Mouse (Mus musculus): ENCODE data around the gene Myocd. TPM values are rescaled to one million over a fixed set of nuclear protein-coding genes. Genes with fewer than 3 reads are reported as not detected.

Gene Myocd
- polyA plus RNA-seq, 2 experiments: 0.39 to 0.50 TPM

- no peak for TF ChIP-seq POLR2A (IDR thresholded peaks at IDR 0.05; ENCODE audit: borderline replicate concordance, extremely low read depth, insufficient read depth, insufficient read length)
- Histone ChIP-seq H3K27me3 (ENCODE audit: control insufficient read depth, insufficient read depth, low read length) (no peaks in the 10 kb centered on the region), H3K36me3 (ENCODE audit: control insufficient read depth, insufficient read depth, low read length) (no peaks in the 10 kb centered on the region), H3K4me2 (replicated peaks; ENCODE audit: low read depth, low read length, severe bottlenecking) (no peak overlapping the region), H3K4me3 (replicated peaks; ENCODE audit: low read length) (no peak overlapping the region), H3K9me3 (ENCODE audit: control insufficient read depth, low read length) (no peaks in the 10 kb centered on the region), H3K4me1 (ENCODE audit: control insufficient read depth, insufficient read depth, low read length) (no peaks in the 10 kb centered on the region), H3K9ac (ENCODE audit: low read depth, low read length, severe bottlenecking) (no peak overlapping the region), H3K27ac (replicated peaks; ENCODE audit: low read depth, low read length) (no peak overlapping the region)
- ATAC-seq (ENCODE audit: low FRiP score, low read depth) (no peak), DNase-seq (ENCODE audit: low spot score) (no peak)
- WGBS: 68% methylated on average over 4 of the region's 4 CpGs
These were observed 126.9 kb downstream of the Myocd start for GRCm38 (mm10) chr11:65142838-65143417.

GRCm38 (mm10) chr11:65139030-65139429, 130.8 kb downstream of the Myocd start:
- DNase-seq (ENCODE audit: low spot score) (no peak), ATAC-seq (ENCODE audit: low FRiP score, low read depth) (no peak)
- Histone ChIP-seq H3K4me2 (replicated peaks; ENCODE audit: low read depth, low read length, severe bottlenecking) (no peak overlapping the region), H3K27me3 (ENCODE audit: control insufficient read depth, insufficient read depth, low read length) (no peaks in the 10 kb centered on the region), H3K4me3 (replicated peaks; ENCODE audit: low read length) (no peak overlapping the region), H3K9me3 (ENCODE audit: control insufficient read depth, low read length) (no peaks in the 10 kb centered on the region), H3K9ac (ENCODE audit: low read depth, low read length, severe bottlenecking) (no peak overlapping the region), H3K36me3 (ENCODE audit: control insufficient read depth, insufficient read depth, low read length) (no peaks in the 10 kb centered on the region), H3K4me1 (ENCODE audit: control insufficient read depth, insufficient read depth, low read length) (no peaks in the 10 kb centered on the region), H3K27ac (replicated peaks; ENCODE audit: low read depth, low read length) (no peak overlapping the region)
- WGBS: 98% methylated on average over 3 of the region's 3 CpGs
- no peak for TF ChIP-seq POLR2A (IDR thresholded peaks at IDR 0.05; ENCODE audit: borderline replicate concordance, extremely low read depth, insufficient read depth, insufficient read length)

- Histone ChIP-seq H3K4me2 (replicated peaks; ENCODE audit: low read depth, low read length, severe bottlenecking) (no peak overlapping the region), H3K9me3 (ENCODE audit: control insufficient read depth, low read length) (no peaks in the 10 kb centered on the region), H3K9ac (ENCODE audit: low read depth, low read length, severe bottlenecking) (no peak overlapping the region), H3K27me3 (ENCODE audit: control insufficient read depth, insufficient read depth, low read length) (no peaks in the 10 kb centered on the region), H3K27ac (replicated peaks; ENCODE audit: low read depth, low read length) (no peak overlapping the region), H3K4me3 (replicated peaks; ENCODE audit: low read length) (no peak overlapping the region), H3K4me1 (ENCODE audit: control insufficient read depth, insufficient read depth, low read length) (no peaks in the 10 kb centered on the region), H3K36me3 (ENCODE audit: control insufficient read depth, insufficient read depth, low read length) (no peaks in the 10 kb centered on the region)
- ATAC-seq (ENCODE audit: low FRiP score, low read depth): no peak
- no peak for DNase-seq (ENCODE audit: low spot score)
- TF ChIP-seq POLR2A (IDR thresholded peaks at IDR 0.05; ENCODE audit: borderline replicate concordance, extremely low read depth, insufficient read depth, insufficient read length): no peak
- WGBS: 69% methylated on average over 2 of the region's 2 CpGs
These were observed 132.6 kb downstream of the Myocd start for GRCm38 (mm10) chr11:65137145-65137652.

DNA sequence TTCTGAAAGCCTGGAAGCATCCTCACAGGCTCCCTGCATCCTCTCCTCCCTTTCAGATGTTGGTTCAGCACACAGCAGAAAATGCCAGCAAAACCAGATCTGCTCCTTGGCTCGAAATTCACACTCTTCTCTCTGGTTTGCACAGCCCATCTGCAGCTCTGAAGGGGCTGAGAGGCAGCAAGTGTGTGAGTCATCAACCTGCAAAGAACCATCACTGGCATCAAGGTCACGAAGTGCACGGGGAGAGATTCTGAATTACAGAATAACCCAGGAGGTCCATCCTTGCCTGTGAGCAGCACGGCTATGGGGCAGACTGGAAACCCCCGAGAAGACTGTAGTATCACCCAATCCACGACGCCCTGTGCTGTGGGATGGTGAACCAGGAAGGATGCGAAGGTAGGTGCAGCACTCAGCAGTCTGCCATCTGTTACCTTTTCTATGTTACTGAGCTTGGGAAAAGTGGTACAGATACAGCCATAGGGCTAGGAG, 134.5 kb downstream of the Myocd start:
- no peak for DNase-seq (ENCODE audit: low spot score)
- H3K27ac ChIP-seq (replicated peaks; ENCODE audit: low read depth, low read length): no peak overlapping the region
- no peaks in the 10 kb centered on the region for H3K27me3 ChIP-seq (ENCODE audit: control insufficient read depth, insufficient read depth, low read length)
- no peak overlapping the region for H3K4me3 ChIP-seq (replicated peaks; ENCODE audit: low read length)
- no peaks in the 10 kb centered on the region for H3K36me3 ChIP-seq (ENCODE audit: control insufficient read depth, insufficient read depth, low read length)
- H3K9me3 ChIP-seq (ENCODE audit: control insufficient read depth, low read length): no peaks in the 10 kb centered on the region
- H3K4me1 ChIP-seq (ENCODE audit: control insufficient read depth, insufficient read depth, low read length): no peaks in the 10 kb centered on the region
- no peak overlapping the region for H3K4me2 ChIP-seq (replicated peaks; ENCODE audit: low read depth, low read length, severe bottlenecking)
- H3K9ac ChIP-seq (ENCODE audit: low read depth, low read length, severe bottlenecking): no peak overlapping the region
- no peak for TF ChIP-seq POLR2A (IDR thresholded peaks at IDR 0.05; ENCODE audit: borderline replicate concordance, extremely low read depth, insufficient read depth, insufficient read length)
- no peak for ATAC-seq (ENCODE audit: low FRiP score, low read depth)
- 83% methylated on average over 8 of the region's 8 CpGs for WGBS

- no peak for TF ChIP-seq POLR2A (IDR thresholded peaks at IDR 0.05; ENCODE audit: borderline replicate concordance, extremely low read depth, insufficient read depth, insufficient read length)
- Histone ChIP-seq H3K27ac (replicated peaks; ENCODE audit: low read depth, low read length) (no peak overlapping the region), H3K9ac (ENCODE audit: low read depth, low read length, severe bottlenecking) (no peak overlapping the region), H3K27me3 (ENCODE audit: control insufficient read depth, insufficient read depth, low read length) (no peaks in the 10 kb centered on the region), H3K4me1 (ENCODE audit: control insufficient read depth, insufficient read depth, low read length) (no peaks in the 10 kb centered on the region), H3K36me3 (ENCODE audit: control insufficient read depth, insufficient read depth, low read length) (no peaks in the 10 kb centered on the region), H3K9me3 (ENCODE audit: control insufficient read depth, low read length) (no peaks in the 10 kb centered on the region), H3K4me2 (replicated peaks; ENCODE audit: low read depth, low read length, severe bottlenecking) (no peak overlapping the region), H3K4me3 (replicated peaks; ENCODE audit: low read length) (no peak overlapping the region)
- DNase-seq (ENCODE audit: low spot score): no peak
- WGBS: 87% methylated on average over 4 of the region's 4 CpGs
- no peak for ATAC-seq (ENCODE audit: low FRiP score, low read depth)
These were observed 136.1 kb downstream of the Myocd start for GRCm38 (mm10) chr11:65133661-65134060.
